Mouse (Mus musculus) mouse trophoblast stem cell (cell line): ENCODE data around the gene Smarcc1.
"Not testable (repeated sequence)": the region's sequence is repeated elsewhere in the genome, so short reads cannot be mapped to it uniquely, and the experiment has no call there.

ENCODE experiments used
- in situ Hi-C, 2 experiments: fragments of 300-500 bp; cut with MseI, MboI; formaldehyde crosslinking; loops; 2 replicates in 1 of 2; 3 replicates in 1 of 2; pipeline ENCODE4 v1.15.1; 2025

The Smarcc1 gene

DNA sequence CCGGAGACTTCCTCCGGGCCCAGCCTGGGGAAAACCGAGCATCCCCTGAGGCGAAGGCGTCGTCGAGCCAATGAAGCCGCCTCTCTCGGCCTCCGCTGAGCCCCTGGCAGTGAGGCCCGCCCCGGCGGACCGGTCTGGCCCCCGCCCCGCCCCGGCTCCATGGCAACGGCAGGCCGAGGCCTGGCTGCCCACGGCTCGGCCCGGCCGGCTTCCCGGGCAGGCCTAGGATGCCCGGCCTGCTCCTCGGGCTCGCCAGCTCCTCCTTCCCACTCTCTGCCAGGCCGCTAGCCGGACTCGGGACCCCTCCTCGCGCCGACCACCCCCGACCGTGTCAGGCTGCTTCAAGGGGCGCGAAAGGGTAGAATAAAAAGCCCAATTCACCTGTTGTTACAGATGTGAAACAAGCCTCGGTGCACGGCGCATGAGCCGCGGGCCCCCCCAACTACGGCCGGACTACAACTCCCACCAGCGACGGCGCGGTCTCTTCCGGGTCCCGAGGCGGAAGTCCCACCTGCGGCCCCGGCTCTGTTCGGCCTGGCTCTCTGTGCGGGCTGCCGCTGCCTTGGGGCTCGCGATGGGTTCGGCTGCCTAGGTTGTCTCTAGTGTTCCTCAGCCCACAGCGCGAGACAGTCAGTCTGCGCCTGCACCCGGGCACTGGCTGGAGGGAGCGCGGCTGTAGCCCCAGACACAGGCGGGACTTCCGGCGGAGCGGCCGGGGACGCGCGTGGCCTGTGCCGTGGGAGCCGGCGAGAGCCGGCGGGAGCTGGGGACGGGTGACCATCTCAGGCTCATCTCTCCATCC is at the start of gene Smarcc1:
TSS of gene Smarcc1 (plus strand) at position 732 of the 802 bp plus-strand sequence.
- in situ Hi-C loops = no loop called here

- in situ Hi-C loops = no loop called here
Measured at GRCm38 (mm10) chr9:110068745-110069144, 48.8 kb upstream of the Smarcc1 start.

DNA sequence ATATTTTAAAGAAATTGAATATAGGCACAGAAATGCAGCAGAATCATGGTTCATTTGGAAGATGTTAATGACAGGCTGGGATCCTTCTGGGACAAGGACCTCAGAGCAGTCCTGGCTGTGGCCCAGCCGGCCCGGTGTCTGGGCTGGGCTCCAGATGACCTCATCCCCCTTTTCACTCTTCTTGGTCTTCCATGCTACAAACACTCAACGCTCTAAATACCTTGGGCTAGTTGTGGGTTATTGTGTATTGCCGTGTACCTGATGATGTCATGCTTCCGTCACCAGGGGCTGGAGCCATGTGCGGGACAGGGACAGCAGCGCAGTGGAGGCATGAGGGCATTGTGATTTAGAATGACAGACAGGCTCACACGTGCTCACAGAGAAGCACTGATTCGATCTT is 47.1 kb upstream of the Smarcc1 start:
- in situ Hi-C loops = no loop called here

- in situ Hi-C loops = no loop called here
Measured at GRCm38 (mm10) chr9:110071011-110071410, 46.5 kb upstream of the Smarcc1 start.

DNA sequence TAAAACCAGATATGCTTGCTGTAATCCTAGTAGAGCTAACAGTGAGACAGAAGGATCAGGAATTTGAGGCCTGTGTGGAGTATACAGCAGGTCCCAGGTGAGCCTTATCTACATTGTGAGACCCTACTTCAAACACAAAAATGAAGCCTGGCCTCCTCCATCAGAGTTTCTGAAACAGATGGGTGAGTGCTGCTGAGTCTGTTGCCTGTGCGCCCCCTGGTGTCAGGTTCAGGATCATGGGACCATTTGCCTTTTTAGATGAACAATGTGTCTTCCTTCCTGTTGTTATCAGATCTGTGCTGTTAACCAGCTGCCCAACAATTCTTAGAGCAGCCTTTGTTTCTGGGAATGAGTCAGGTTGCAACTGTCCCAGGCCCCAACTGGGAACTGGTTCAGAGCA is 45.7 kb upstream of the Smarcc1 start:
- in situ Hi-C loops = no loop called here

DNA sequence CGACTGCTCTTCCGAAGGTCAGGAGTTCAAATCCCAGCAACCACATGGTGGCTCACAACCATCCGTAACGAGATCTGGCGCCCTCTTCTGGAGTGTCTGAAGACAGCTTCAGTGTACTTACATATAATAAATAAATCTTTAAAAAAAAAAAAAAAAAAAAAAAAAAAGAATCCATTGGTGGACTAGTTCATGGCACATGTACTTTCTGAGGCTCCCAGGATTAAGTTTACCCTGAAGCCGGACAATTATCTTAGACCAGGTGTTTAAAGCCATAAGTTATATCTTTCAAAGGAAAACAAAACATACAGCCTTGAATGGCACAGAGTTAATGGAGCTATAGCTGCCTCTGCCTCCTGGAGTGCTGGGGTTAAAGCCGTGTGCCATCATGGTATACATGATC is 41.0 kb upstream of the Smarcc1 start:
- in situ Hi-C loops = not testable (repeated sequence)

DNA sequence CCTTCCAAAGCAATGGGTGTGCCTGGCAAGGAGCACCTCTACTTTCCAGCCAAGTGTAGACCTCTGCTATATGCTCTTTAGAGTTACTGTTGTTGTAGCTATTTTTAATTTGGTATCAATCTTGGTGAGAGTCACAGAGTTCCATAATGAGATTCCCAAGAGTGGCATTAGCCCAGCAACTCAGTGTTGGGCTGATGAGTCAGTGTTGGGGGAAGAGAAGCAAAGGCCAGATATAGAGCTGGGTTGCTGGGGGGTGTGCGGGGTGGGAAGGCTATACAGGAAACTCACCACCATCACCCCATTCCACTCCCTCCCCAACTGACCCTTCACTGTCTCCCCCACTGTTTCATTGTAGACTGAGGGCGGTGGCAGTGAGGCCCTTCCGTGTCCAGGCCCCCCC is 36.4 kb upstream of the Smarcc1 start:
- in situ Hi-C loops = no loop called here

- in situ Hi-C loops = no loop called here
Measured at GRCm38 (mm10) chr9:110084201-110084964, 33.1 kb upstream of the Smarcc1 start.

DNA sequence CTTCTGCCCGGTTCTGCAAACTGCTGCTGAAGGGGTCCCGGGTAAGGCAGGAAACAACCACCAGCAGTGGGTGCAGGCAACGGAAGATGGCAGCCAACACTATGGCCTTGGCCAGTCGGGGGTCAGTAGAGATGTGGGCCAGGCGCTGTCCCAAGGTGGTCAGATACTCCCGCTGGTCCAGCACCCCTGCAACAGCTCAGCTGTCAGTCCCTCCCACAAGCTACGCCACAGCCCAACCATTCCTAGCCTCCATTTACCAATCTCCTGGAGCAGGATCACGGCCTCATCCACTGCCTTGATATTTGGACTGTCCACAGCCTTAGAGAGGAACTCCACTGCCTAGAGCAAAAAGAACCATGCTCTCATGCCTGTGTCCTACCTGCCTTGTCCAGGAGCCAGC is 31.8 kb upstream of the Smarcc1 start:
- in situ Hi-C loops = no loop called here

DNA sequence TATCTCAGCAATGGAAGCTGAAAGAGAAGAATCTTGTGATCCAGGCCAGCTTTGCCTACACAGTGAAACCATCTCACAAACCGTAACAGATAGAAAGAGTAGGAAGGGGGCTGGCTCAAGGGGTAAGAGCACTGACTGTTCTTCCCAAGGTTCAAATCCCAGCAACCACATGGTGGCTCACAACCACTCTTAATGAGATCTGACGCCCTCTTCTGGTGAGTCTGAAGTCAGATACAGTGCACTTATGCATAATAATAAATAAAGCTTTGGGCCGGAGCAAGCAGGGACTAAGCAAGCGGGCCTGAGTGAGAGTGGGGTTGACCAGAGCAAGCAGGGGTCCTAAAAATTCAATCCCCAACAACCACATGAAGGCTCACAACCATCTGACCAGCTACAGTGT is 24.2 kb upstream of the Smarcc1 start:
- in situ Hi-C loops = no loop called here

DNA sequence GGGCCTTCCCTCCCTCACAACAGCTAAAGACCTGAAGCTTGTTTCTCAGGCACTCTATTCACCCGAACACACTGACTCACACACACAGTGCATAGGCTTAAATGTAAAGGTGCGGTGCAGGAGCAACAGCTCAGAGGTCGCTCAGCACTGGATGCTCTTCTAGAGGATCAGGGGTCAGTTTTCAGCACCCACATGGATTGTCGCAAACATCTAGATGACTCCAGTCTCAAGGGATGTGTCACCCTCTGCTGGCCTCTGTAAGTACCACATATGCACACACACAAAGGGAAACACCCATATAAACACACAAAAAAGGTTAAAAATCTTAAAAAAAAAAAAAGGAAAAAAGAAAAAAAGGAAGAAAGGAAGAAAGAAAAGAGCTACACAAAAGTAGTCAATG is 22.7 kb upstream of the Smarcc1 start:
- in situ Hi-C loops = no loop called here

DNA sequence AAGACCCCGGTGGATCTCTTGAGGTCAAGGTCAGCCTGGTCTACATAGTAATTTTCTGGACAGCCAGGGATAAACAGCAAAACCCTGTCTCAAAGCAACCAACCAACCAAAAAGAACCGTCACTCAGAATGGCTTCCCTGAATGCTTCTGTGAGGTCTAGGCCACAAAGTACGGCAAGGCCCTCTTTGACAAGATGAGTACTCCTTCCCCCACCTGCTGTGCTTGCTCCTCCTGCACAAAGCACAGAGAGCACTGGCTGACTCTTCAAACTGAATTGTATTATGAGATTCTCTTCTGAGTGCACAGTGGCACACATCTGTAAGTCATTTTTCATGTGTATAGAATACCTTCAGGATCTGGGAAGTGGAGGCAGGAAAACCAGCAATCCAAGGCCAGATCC is 19.7 kb upstream of the Smarcc1 start:
- in situ Hi-C loops = no loop called here

DNA sequence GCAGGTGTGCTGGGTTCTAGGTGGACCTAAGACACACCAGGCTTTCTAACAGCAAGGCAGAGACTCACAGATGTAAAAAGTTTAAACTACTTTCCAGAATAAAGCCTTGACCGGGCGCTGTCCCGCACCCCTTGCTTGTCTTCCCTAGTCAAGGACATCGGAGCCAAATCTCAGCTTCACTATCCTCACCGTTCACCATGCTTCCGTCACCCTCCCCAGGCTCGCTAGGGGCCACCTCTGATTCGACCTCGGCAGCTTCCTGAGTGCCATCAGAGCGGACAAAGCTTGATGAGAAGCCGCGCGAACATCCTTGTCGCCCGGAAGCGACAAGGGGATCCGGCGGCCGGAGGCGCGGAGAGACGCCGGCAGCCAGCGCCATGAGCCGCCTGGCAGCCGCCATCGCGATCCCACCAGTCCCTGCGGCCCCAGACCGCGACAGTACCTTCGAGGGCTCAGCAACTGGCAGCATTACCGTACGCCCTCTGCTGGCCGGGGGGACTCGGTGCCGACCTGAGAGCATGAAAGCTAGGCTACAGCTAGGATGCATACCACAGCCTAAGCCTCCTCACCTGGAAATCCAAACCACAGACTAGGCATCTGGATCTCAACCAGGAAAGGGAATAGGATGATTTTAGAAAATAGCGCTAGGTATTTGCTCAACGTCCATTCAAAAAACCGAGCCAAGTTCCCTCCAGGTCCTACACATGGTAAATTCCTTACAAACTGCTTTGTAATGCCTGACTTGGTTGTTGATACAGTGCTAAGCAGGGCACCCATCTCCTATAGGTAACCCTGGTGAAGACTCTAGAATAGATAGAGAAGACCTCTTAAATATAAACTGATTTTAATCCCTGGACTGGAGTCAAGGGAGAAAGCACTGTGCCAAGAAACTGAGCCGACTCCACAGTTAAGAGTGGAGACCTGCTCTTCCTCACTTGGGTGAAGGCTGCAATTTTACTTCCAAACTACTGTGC is 16.6 kb upstream of the Smarcc1 start:
- in situ Hi-C loops = no loop called here

DNA sequence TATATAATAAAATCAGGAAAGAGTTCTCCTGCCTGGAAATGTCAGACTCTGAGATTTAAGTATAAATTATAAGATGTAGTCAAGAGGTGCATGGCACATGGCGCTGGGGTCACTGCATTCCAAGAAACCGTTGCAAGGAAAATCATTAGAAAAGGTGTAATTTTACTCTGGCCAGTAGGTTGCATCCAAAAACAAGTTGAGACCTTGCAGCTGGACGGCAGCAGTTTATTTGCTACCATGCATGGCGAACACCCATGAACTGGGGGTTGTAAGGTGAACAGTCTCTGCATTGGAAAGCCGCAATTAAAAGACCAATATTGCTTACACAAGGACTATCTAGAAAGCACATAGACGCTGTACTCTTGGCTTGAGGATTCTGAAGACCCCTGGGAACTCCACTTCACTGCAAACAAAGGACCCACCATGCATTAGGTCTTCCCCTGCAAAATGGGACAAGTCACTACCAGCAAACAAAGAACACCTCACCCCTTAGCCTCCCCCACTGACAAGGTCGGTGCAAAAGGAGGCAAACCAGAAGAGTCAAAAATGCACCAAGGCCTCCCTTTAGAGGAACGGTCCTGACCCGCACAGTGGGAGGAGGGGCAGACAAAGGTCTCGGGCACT is 1.0 kb upstream of the Smarcc1 start:
- in situ Hi-C loops = no loop called here

GRCm38 (mm10) chr9:110117779-110118139 is 251 bp downstream of the Smarcc1 start, which contains the start of gene Dhx30:
Dhx30 (minus strand) TSS chr9:110117830.
- in situ Hi-C loops = no loop called here

DNA sequence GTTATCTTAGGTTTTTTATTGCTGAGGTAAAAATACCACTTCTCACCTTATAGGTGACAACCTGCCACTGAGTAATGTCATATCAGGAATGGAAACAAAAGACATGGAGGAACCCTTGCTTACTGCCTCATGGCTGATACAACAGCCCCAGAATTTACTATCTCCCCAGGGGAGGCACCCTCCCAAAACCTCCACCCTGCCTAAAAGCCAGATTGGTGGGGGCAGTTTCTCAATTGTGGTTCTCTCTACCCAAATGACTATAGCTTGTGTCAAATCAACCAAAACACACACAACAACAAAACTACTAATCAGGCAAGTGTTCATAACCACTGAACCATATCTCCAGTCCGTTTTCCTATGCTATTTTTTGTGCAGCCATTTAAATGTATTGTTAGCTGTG is 741 bp downstream of the Smarcc1 start:
- in situ Hi-C loops = no loop called here

GRCm38 (mm10) chr9:110121424-110121823 is 3.9 kb downstream of the Smarcc1 start:
- in situ Hi-C loops = no loop called here

GRCm38 (mm10) chr9:110123322-110123721 is 5.8 kb downstream of the Smarcc1 start:
- in situ Hi-C loops = no loop called here

DNA sequence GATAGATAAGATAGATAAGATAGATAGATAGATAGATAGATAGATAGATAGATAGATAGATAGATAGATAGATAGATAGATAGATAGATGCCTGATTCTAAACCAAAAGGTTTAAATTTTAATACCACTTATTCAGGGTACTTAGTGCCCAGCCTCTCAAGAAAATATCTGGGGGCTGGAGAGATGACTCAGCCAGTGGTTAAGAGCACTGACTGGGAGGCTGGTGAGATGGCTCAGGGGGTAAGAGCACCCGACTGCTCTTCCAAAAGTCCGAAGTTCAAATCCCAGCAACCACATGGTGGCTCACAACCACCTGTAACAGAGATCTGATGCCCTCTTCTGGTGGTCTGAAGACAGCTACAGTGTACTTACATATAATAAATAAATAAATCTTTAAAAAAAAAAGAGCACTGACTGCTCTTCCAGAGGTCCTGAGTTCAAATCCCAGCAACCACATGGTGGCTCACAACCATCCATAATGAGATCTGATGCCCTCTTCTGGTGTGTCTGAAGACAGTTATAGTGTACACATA is 6.6 kb downstream of the Smarcc1 start:
- in situ Hi-C loops = not testable (repeated sequence)

- in situ Hi-C loops = no loop called here
Measured at GRCm38 (mm10) chr9:110130896-110131524, 13.5 kb downstream of the Smarcc1 start.
